ENCODE assay signal across 7 mouse cellular contexts in the genomic region with DNA sequence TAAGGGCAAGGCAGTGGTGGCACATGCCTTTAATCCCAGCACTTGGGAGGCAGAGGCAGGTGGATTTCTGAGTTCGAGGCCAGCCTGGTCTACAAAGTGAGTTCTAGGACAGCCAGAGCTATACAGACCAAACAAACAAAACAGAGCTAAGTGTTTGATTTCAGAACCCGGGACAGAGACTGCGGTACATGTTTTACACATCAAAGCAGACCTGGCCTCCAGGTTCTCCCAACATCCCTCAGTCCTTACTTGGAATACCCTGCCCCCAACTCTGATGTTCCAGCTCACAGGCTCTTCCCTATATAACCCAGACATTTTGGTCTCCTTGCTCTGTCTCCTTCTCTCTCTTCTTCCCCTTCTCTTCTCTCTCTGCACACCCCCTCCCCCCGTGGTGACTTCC. TPM values are rescaled to one million over a fixed set of nuclear protein-coding genes. Genes with fewer than 3 reads are reported as not detected.
DNase-seq lines count a peak whose midpoint lies in the region.
"Not testable (repeated sequence)": the region's sequence is repeated elsewhere in the genome, so short reads cannot be mapped to it uniquely, and the experiment has no call there.
"Had no signal": no experiment of that assay in that cellular context is flagged by ENCODE, and none has a peak within 500 bp of the region (broad histone marks: within the 10 kb centered on the region; RNA-seq: fewer than 3 reads in every experiment).

No protein-coding gene starts in this region.

- peaks cover 1 to 24% of the 10 kb centered on the region in 2 experiments; a peak in 2 of 4 replicates for H3K4me1 ChIP-seq in ES-E14 (ENCODE audit: control insufficient read depth in 2 of 2, insufficient read depth in 2 of 2, low read length in 2 of 2, poor library complexity in 1 of 2)

- not testable (repeated sequence) for H3K27ac ChIP-seq in ES-E14 (ENCODE audit: insufficient read depth, low read depth, low read length, poor library complexity, severe bottlenecking)

- H3K9ac ChIP-seq in ES-E14 (ENCODE audit: insufficient read depth, low read depth, low read length, poor library complexity, severe bottlenecking) = not testable (repeated sequence)

- not testable (repeated sequence) for H3K36me3 ChIP-seq in ES-E14 (ENCODE audit: control insufficient read depth, insufficient read depth, low read length, poor library complexity, severe bottlenecking)

- DNase-seq in ES-CJ7 (ENCODE audit: low read depth, low spot score) (peak; percentile 80), ES-E14 (ENCODE audit: low read depth, low spot score) (peak; percentile 37), R1 (ENCODE audit: low read depth, low spot score) (peak; percentile 62), ZHBTc4 (ENCODE audit: low read depth, low spot score) (peak; percentile 77)

- in situ Hi-C loops in ES-E14 (cut with MboI; ENCODE audit: low sequenced_read_pairs in 2 of 2, unreplicated experiment in 2 of 2) = not testable (repeated sequence)

- H3K9me3 ChIP-seq in ES-E14 (ENCODE audit: control insufficient read depth, insufficient read depth, low read depth, low read length) = not testable (repeated sequence)

- H3K4me3 ChIP-seq in ES-E14 (ENCODE audit: insufficient read depth in 1 of 2, low read depth in 1 of 2, low read length in 2 of 2, poor library complexity in 1 of 2, severe bottlenecking in 1 of 2) = not testable (repeated sequence)

RNA-seq across cellular contexts. Expression of a gene that starts 18.2 kb away (rescaled TPM):
- 1.6 and 4.1 TPM in 2 replicates for total RNA-seq in ES-E14 (2012; rRNA removed)

RNA-seq across cellular contexts. Expression of a gene that starts 27.3 kb away (rescaled TPM):
- 106 and 108 TPM in 2 replicates for total RNA-seq in ES-E14 (2012; rRNA removed)

RNA-seq across cellular contexts. Expression of a gene that starts 40.7 kb away (rescaled TPM):
- total RNA-seq in ES-E14 (2012; rRNA removed) = 16.4 and 18.2 TPM in 2 replicates

RNA-seq across cellular contexts. Expression of a gene that starts 45.2 kb away (rescaled TPM):
- 1.3 and 2.1 TPM in 2 replicates for total RNA-seq in ES-E14 (2012; rRNA removed)

RNA-seq across cellular contexts. Expression of a gene that starts 45.5 kb away (rescaled TPM):
- total RNA-seq in ES-E14 (2012; rRNA removed) = not detected in 2 replicates
- total RNA-seq: CH12.LX, G1E, MEL had no signal
